Comparison of ENCODE assay signal across 10 mouse cellular contexts in genomic region chr9:67760991-67761390, GRCm38 (mm10). TPM values are rescaled to one million over a fixed set of nuclear protein-coding genes. Genes with fewer than 3 reads are reported as not detected.
DNase-seq lines count a peak whose midpoint lies in the region; ATAC-seq and TF ChIP-seq lines count a peak whose summit lies in the region.
"Had no signal": no experiment of that assay in that cellular context is flagged by ENCODE, and none has a peak within 500 bp of the region (broad histone marks: within the 10 kb centered on the region; RNA-seq: fewer than 3 reads in every experiment).

No protein-coding gene starts in this region.

- H3K4me1 ChIP-seq in heart, adult 2 months (ENCODE audit: control insufficient read depth, insufficient read depth, low read length) = peaks cover 1% of the 10 kb centered on the region
- H3K4me1 ChIP-seq in lung, embryonic 16.5 days (replicated peaks; ENCODE audit: control insufficient read depth, insufficient read depth, low read length) = 0 out of 2 replicates have a peak, but pooled peaks cover 3% of the 10 kb centered on the region
- peaks cover 19% of the 10 kb centered on the region for H3K4me1 ChIP-seq in limb, embryonic 10.5 days
- H3K4me1 ChIP-seq in stomach, embryonic 15.5 days = peaks cover 8% of the 10 kb centered on the region; the same call in 1 of the 2 replicates

- intact Hi-C loops in heart, adult 2 months (cut with DNase I) = no loop called here

- no peak overlapping the region for H3K4me3 ChIP-seq in heart, adult 2 months
- no peak overlapping the region; the same call in 1 of the 2 replicates for H3K4me3 ChIP-seq in lung, embryonic 16.5 days (ENCODE audit: low read length)
- peak overlapping the region; percentile 65 for H3K4me3 ChIP-seq in limb, embryonic 10.5 days
- peak overlapping the region; percentile 62 for H3K4me3 ChIP-seq in stomach, embryonic 15.5 days (replicated peaks)

- H3K27me3 ChIP-seq in heart, adult 2 months (ENCODE audit: control insufficient read depth, insufficient read depth, low read length) = no peaks in the 10 kb centered on the region
- H3K27me3 ChIP-seq in lung, embryonic 16.5 days (ENCODE audit: control insufficient read depth, insufficient read depth, low read depth, low read length) = peaks cover 17% of the 10 kb centered on the region
- H3K27me3 ChIP-seq in limb, embryonic 10.5 days (ENCODE audit: low read depth, poor library complexity, severe bottlenecking) = peaks cover 47% of the 10 kb centered on the region
- peaks cover 21% of the 10 kb centered on the region for H3K27me3 ChIP-seq in stomach, embryonic 15.5 days (replicated peaks)

- no peak overlapping the region for H3K27ac ChIP-seq in heart, adult 2 months
- no peak overlapping the region for H3K27ac ChIP-seq in lung, embryonic 16.5 days (ENCODE audit: low read length)
- H3K27ac ChIP-seq in limb, embryonic 10.5 days = no peak overlapping the region
- no peak overlapping the region for H3K27ac ChIP-seq in stomach, embryonic 15.5 days
- H3K27ac ChIP-seq: macrophage had no signal

- TF ChIP-seq POLR2A in heart, adult 2 months (IDR thresholded peaks at IDR 0.05; ENCODE audit: insufficient read depth, low read depth, low read length) = no peak

- TF ChIP-seq CTCF in heart, adult 2 months (IDR thresholded peaks at IDR 0.05) = no peak

- 0 out of 2 replicates have a peak, but pooled peaks cover 2% of the 10 kb centered on the region for H3K9me3 ChIP-seq in lung, embryonic 16.5 days (ENCODE audit: control insufficient read depth, low read length)
- H3K9me3 ChIP-seq in limb, embryonic 10.5 days (replicated peaks) = no peaks in the 10 kb centered on the region
- no peaks in the 10 kb centered on the region for H3K9me3 ChIP-seq in stomach, embryonic 15.5 days

- H3K9ac ChIP-seq in heart, adult 2 months (ENCODE audit: low read depth, low read length) = no peak overlapping the region
- no peak overlapping the region for H3K9ac ChIP-seq in lung, embryonic 16.5 days (ENCODE audit: low read length)
- no peak overlapping the region for H3K9ac ChIP-seq in stomach, embryonic 15.5 days

- ATAC-seq in lung, embryonic 16.5 days (ENCODE audit: low read depth) = no peak
- no peak for ATAC-seq in stomach, embryonic 15.5 days (ENCODE audit: insufficient read depth, low FRiP score, low read depth)

- 84% methylated on average over 6 of the region's 6 CpGs for WGBS in heart, adult 2 months
- 67% methylated on average over 6 of the region's 6 CpGs for WGBS in lung, embryonic 16.5 days
- 68% methylated on average over 6 of the region's 6 CpGs for WGBS in limb, embryonic 10.5 days
- WGBS in stomach, embryonic 15.5 days = 75% methylated on average over 6 of the region's 6 CpGs

- no peak for TF ChIP-seq EP300 in heart, adult 2 months (IDR thresholded peaks at IDR 0.05; ENCODE audit: insufficient read depth, low read depth, low read length)

- H3K4me2 ChIP-seq in lung, embryonic 16.5 days (ENCODE audit: low read depth, low read length) = peak overlapping the region; percentile 90
- peak overlapping the region; percentile 94; the same call in 1 of the 2 replicates for H3K4me2 ChIP-seq in stomach, embryonic 15.5 days

- DNase-seq in heart, adult 11 months = peak; percentile 9
- DNase-seq in heart, adult 2 months = no peak
- no peak for DNase-seq in lung, postnatal 25 days (ENCODE audit: low spot score)
- no peak for DNase-seq in limb, embryonic 10.5 days (ENCODE audit: low spot score)
- DNase-seq in testis, postnatal 14 days (ENCODE audit: low spot score) = no peak
- DNase-seq in cerebellum, postnatal 4 days (ENCODE audit: low spot score in 2 of 2) = no peak

- H3K36me3 ChIP-seq in heart, adult 2 months (ENCODE audit: control insufficient read depth, insufficient read depth, low read length) = peaks cover 4% of the 10 kb centered on the region; the same call in 1 of the 2 replicates
- H3K36me3 ChIP-seq in lung, embryonic 16.5 days (ENCODE audit: control insufficient read depth, insufficient read depth, low read length) = no peaks in the 10 kb centered on the region
- H3K36me3 ChIP-seq in limb, embryonic 10.5 days = no peaks in the 10 kb centered on the region
- H3K36me3 ChIP-seq in stomach, embryonic 15.5 days = no peaks in the 10 kb centered on the region

- no peaks in the 10 kb centered on the region for H3K79me2 ChIP-seq in heart, adult 2 months (replicated peaks; ENCODE audit: control insufficient read depth, insufficient read depth, low read length)

RNA-seq across cellular contexts. Expression of gene C2cd4b, which starts 1.8 kb away (rescaled TPM):
- total RNA-seq in heart, adult 2 months (2021) = 1 to 10 TPM in 1 of 2 experiments, under 1 TPM in 1; 0.73 to 1.5 TPM
- polyA plus RNA-seq in heart, adult 2 months (2012; rRNA removed) = 0.53 and 1.0 TPM in 2 replicates
- polyA plus RNA-seq in lung, embryonic 16.5 days (2015; fragmentation: Nextera tagmentation; extraction: Ambion mirVana) = 0.16 TPM in 1 of 2 replicates, not detected in the other
- 0.14 TPM in 1 of 2 replicates, not detected in the other for polyA plus RNA-seq in limb, embryonic 10.5 days (2016; fragmentation: Nextera tagmentation; extraction: Ambion mirVana)
- 1.7 and 2.0 TPM in 2 replicates for polyA plus RNA-seq in stomach, embryonic 15.5 days (2015; fragmentation: Nextera tagmentation; extraction: Ambion mirVana)
- polyA plus RNA-seq: macrophage; urinary bladder, adult 2 months had no signal

Comparison
In these comparisons a context has a peak if more than half of its experiments do, and no peak if none do; other contexts are left out.
1. H3K4me3 ChIP-seq: peak in limb, embryonic 10.5 days (single experiment) and stomach, embryonic 15.5 days (single experiment); none in heart, adult 2 months (single experiment) and lung, embryonic 16.5 days (single experiment).